Mouse (Mus musculus): ENCODE measurements at regions not wholly inside any gene's neighbourhood (a gene's known extent, or its start where the extent isn't known, plus 50 kb on each side); places are given as distances from the start of the nearest gene placed in this dataset.

- Histone ChIP-seq H3K27me3 (ENCODE audit: insufficient read depth, low read length) (no peaks in the 10 kb centered on the region), H3K9me3 (ENCODE audit: low read depth, low read length) (no peaks in the 10 kb centered on the region), H3K36me3 (ENCODE audit: insufficient read depth) (no peaks in the 10 kb centered on the region), H3K4me3 (ENCODE audit: low read depth, low read length) (no peak overlapping the region), H3K4me2 (no peak overlapping the region), H3K27ac (ENCODE audit: low read depth) (no peak overlapping the region), H3K9ac (no peak overlapping the region), H3K4me1 (ENCODE audit: insufficient read depth) (no peaks in the 10 kb centered on the region)
- DNase-seq (no peak), ATAC-seq (ENCODE audit: insufficient read depth) (no peak)
- TF ChIP-seq CTCF (IDR thresholded peaks at IDR 0.05; ENCODE audit: low read depth), result no peak
- WGBS, result 79% methylated on average over 3 of the region's 3 CpGs
Measured at GRCm38 (mm10) chr3:51112351-51112750, 111.9 kb upstream of the Noct start.

- no peak for ATAC-seq (ENCODE audit: insufficient read depth)
- WGBS, result 82% methylated on average over 2 of the region's 2 CpGs
- Histone ChIP-seq H3K9me3 (ENCODE audit: low read depth, low read length) (no peaks in the 10 kb centered on the region), H3K27me3 (ENCODE audit: insufficient read depth, low read length) (no peaks in the 10 kb centered on the region), H3K36me3 (ENCODE audit: insufficient read depth) (no peaks in the 10 kb centered on the region), H3K9ac (no peak overlapping the region), H3K4me1 (ENCODE audit: insufficient read depth) (no peaks in the 10 kb centered on the region), H3K4me2 (no peak overlapping the region), H3K4me3 (ENCODE audit: low read depth, low read length) (no peak overlapping the region), H3K27ac (ENCODE audit: low read depth) (no peak overlapping the region)
- DNase-seq, result no peak
- TF ChIP-seq CTCF (IDR thresholded peaks at IDR 0.05; ENCODE audit: low read depth), result no peak
Measured at GRCm38 (mm10) chr3:51115921-51116320, 108.3 kb upstream of the Noct start.

GRCm38 (mm10) chr3:51118706-51119105, 105.5 kb upstream of the Noct start:
- H3K27ac ChIP-seq (ENCODE audit: low read depth), result no peak overlapping the region
- H3K9me3 ChIP-seq (ENCODE audit: low read depth, low read length), result no peaks in the 10 kb centered on the region
- H3K4me1 ChIP-seq (ENCODE audit: insufficient read depth), result no peaks in the 10 kb centered on the region; the same call in 1 of the 2 replicates
- 71% methylated on average over 7 of the region's 7 CpGs for WGBS
- DNase-seq, result peak; percentile 34
- H3K9ac ChIP-seq, result no peak overlapping the region
- no peaks in the 10 kb centered on the region for H3K27me3 ChIP-seq (ENCODE audit: insufficient read depth, low read length)
- no peak overlapping the region for H3K4me3 ChIP-seq (ENCODE audit: low read depth, low read length)
- H3K4me2 ChIP-seq, result no peak overlapping the region
- TF ChIP-seq CTCF (IDR thresholded peaks at IDR 0.05; ENCODE audit: low read depth), result no peak
- no peaks in the 10 kb centered on the region for H3K36me3 ChIP-seq (ENCODE audit: insufficient read depth)
- ATAC-seq (ENCODE audit: insufficient read depth), result no peak

GRCm38 (mm10) chr3:51120522-51120921, 103.7 kb upstream of the Noct start:
- no peak for DNase-seq
- Histone ChIP-seq H3K9ac (no peak overlapping the region), H3K4me1 (ENCODE audit: insufficient read depth) (no peaks in the 10 kb centered on the region; the same call in 1 of the 2 replicates), H3K27ac (ENCODE audit: low read depth) (no peak overlapping the region), H3K36me3 (ENCODE audit: insufficient read depth) (no peaks in the 10 kb centered on the region), H3K4me3 (ENCODE audit: low read depth, low read length) (no peak overlapping the region), H3K4me2 (no peak overlapping the region), H3K9me3 (ENCODE audit: low read depth, low read length) (no peaks in the 10 kb centered on the region), H3K27me3 (ENCODE audit: insufficient read depth, low read length) (no peaks in the 10 kb centered on the region)
- TF ChIP-seq CTCF (IDR thresholded peaks at IDR 0.05; ENCODE audit: low read depth), result no peak
- 84% methylated on average over 12 of the region's 12 CpGs for WGBS
- ATAC-seq (ENCODE audit: insufficient read depth), result no peak

GRCm38 (mm10) chr3:51121703-51122540, 102.3 kb upstream of the Noct start:
- ATAC-seq (ENCODE audit: insufficient read depth), result peak; percentile 68
- Histone ChIP-seq H3K4me3 (ENCODE audit: low read depth, low read length) (no peak overlapping the region), H3K9me3 (ENCODE audit: low read depth, low read length) (no peaks in the 10 kb centered on the region), H3K9ac (no peak overlapping the region), H3K27me3 (ENCODE audit: insufficient read depth, low read length) (no peaks in the 10 kb centered on the region), H3K36me3 (ENCODE audit: insufficient read depth) (no peaks in the 10 kb centered on the region), H3K27ac (ENCODE audit: low read depth) (no peak overlapping the region), H3K4me1 (ENCODE audit: insufficient read depth) (no peaks in the 10 kb centered on the region; the same call in 1 of the 2 replicates), H3K4me2 (no peak overlapping the region)
- TF ChIP-seq CTCF (IDR thresholded peaks at IDR 0.05; ENCODE audit: low read depth), result peak; percentile 78
- peak; percentile 95 for DNase-seq
- 25% methylated on average over 9 of the region's 9 CpGs for WGBS

- ATAC-seq (ENCODE audit: insufficient read depth) (0 out of 2 replicates have a peak, but pooled peaks have one; percentile 25), DNase-seq (no peak)
- no peak overlapping the region for H3K4me2 ChIP-seq
- no peaks in the 10 kb centered on the region for H3K27me3 ChIP-seq (ENCODE audit: insufficient read depth, low read length)
- 97% methylated on average over 1 of the region's 1 CpGs for WGBS
- no peaks in the 10 kb centered on the region; the same call in 1 of the 2 replicates for H3K4me1 ChIP-seq (ENCODE audit: insufficient read depth)
- H3K9ac ChIP-seq, result no peak overlapping the region
- no peak for TF ChIP-seq CTCF (IDR thresholded peaks at IDR 0.05; ENCODE audit: low read depth)
- H3K9me3 ChIP-seq (ENCODE audit: low read depth, low read length), result no peaks in the 10 kb centered on the region
- no peaks in the 10 kb centered on the region for H3K36me3 ChIP-seq (ENCODE audit: insufficient read depth)
- H3K27ac ChIP-seq (ENCODE audit: low read depth), result no peak overlapping the region
- no peak overlapping the region for H3K4me3 ChIP-seq (ENCODE audit: low read depth, low read length)
Measured at GRCm38 (mm10) chr3:51122541-51122935, 101.7 kb upstream of the Noct start.

- Histone ChIP-seq H3K9ac (no peak overlapping the region), H3K36me3 (ENCODE audit: insufficient read depth) (no peaks in the 10 kb centered on the region), H3K4me1 (ENCODE audit: insufficient read depth) (no peaks in the 10 kb centered on the region), H3K9me3 (ENCODE audit: low read depth, low read length) (no peaks in the 10 kb centered on the region), H3K4me2 (no peak overlapping the region), H3K27me3 (ENCODE audit: insufficient read depth, low read length) (no peaks in the 10 kb centered on the region), H3K4me3 (ENCODE audit: low read depth, low read length) (no peak overlapping the region), H3K27ac (ENCODE audit: low read depth) (no peak overlapping the region)
- no peak for DNase-seq
- 62% methylated on average over 1 of the region's 1 CpGs for WGBS
- ATAC-seq (ENCODE audit: insufficient read depth), result no peak
- TF ChIP-seq CTCF (IDR thresholded peaks at IDR 0.05; ENCODE audit: low read depth), result no peak
Measured at GRCm38 (mm10) chr3:51127875-51128274, 96.4 kb upstream of the Noct start.
